Mouse (Mus musculus) testis, adult 2 months (tissue): ENCODE measurements around the gene Vdr.

ENCODE experiments used
- CTCF ChIP-seq: fragments of 200-500 bp; IDR thresholded peaks from 2 replicates; pipeline ENCODE4 v1.5.1; 2012; ENCODE audit warnings: low read depth, mild to moderate bottlenecking, inconsistent platforms, low read length, moderate library complexity; ENCODE audit not compliant: control insufficient read depth, insufficient read depth, insufficient replicate concordance
- POLR2A ChIP-seq: fragments of 200-500 bp; IDR thresholded peaks from 2 replicates; pipeline ENCODE4 v1.6.1; 2012; ENCODE audit warnings: low read depth, mild to moderate bottlenecking, inconsistent platforms, low read length, moderate library complexity; ENCODE audit not compliant: control insufficient read depth

DNA sequence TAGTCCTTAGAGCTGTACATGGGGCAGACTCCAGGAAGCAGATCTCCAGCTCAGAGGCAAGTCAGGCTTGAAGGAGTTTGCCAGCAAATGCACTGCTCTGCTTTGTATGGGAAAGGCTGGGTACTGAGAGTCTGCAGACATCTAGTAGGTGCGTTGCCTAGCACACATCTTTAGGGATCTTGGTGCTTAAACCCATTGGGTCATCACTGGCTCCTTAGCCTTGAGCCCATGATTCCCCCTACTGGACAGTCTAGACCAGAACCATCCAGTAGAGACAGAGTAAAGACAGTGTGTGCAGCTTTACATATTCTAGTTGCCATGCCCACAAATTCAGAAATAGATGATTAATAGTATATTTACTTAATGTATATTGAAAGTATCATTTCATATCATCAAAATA is 69.6 kb downstream of the Vdr start:
- TF ChIP-seq CTCF (no peak), POLR2A (no peak)
